Mouse (Mus musculus) left cerebral cortex, adult 18-20 months (tissue): Measurements from ENCODE around the gene Gpr132. TPM values are rescaled to one million over a fixed set of nuclear protein-coding genes. Genes with fewer than 3 reads are reported as not detected.
"Not testable (repeated sequence)": the region's sequence is repeated elsewhere in the genome, so short reads cannot be mapped to it uniquely, and the experiment has no call there.

ENCODE experiments used
- DNase-seq, 2 experiments: peaks; one replicate each; pipeline ENCODE4 v3.0.0; 2021 to 2022; ENCODE audit warnings: low spot score in 2 of 2, mixed read lengths in 1 of 2
- total RNA-seq, 2 experiments: library from RNA; stranded (reverse); gene quantifications; 2 replicates each; pipeline ENCODE4 v1.2.3; 2021

Gene Gpr132
- total RNA-seq, 2 experiments from 2014 or later = 0.14 TPM; not detected in 1

- DNase-seq = no peak
Measured at GRCm38 (mm10) chr12:112821974-112822373, 46.1 kb downstream of the Gpr132 start.

GRCm38 (mm10) chr12:112821216-112821615 lies 46.8 kb downstream of the Gpr132 start:
- no peak for DNase-seq

GRCm38 (mm10) chr12:112820401-112820999 lies 47.5 kb downstream of the Gpr132 start:
- no peak for DNase-seq

- no peak for DNase-seq
Measured at GRCm38 (mm10) chr12:112819057-112819662, 48.9 kb downstream of the Gpr132 start.

- DNase-seq = not testable (repeated sequence)
Measured at GRCm38 (mm10) chr12:112816866-112817265, 51.2 kb downstream of the Gpr132 start.

- DNase-seq = peak; percentile 63
Measured at GRCm38 (mm10) chr12:112816294-112816693, 51.7 kb downstream of the Gpr132 start.

- DNase-seq = no peak
Measured at GRCm38 (mm10) chr12:112814682-112815470, 53.2 kb downstream of the Gpr132 start.

- DNase-seq = no peak
Measured at GRCm38 (mm10) chr12:112813370-112813769, 54.7 kb downstream of the Gpr132 start.

GRCm38 (mm10) chr12:112810092-112810885 lies 57.7 kb downstream of the Gpr132 start:
- DNase-seq = no peak

- no peak for DNase-seq
Measured at GRCm38 (mm10) chr12:112809641-112810040, 58.4 kb downstream of the Gpr132 start.

- peak; percentile 91 to 95 for DNase-seq
Measured at GRCm38 (mm10) chr12:112808587-112809364, 59.3 kb downstream of the Gpr132 start, which contains the start of gene Clba1. Gene Clba1 (plus strand): TSS chr12:112808937.

GRCm38 (mm10) chr12:112808212-112808586 lies 59.8 kb downstream of the Gpr132 start:
- no peak for DNase-seq

- no peak for DNase-seq
Measured at GRCm38 (mm10) chr12:112807796-112808195, 60.2 kb downstream of the Gpr132 start.

- DNase-seq = no peak
Measured at GRCm38 (mm10) chr12:112806044-112806443, 62.0 kb downstream of the Gpr132 start.

GRCm38 (mm10) chr12:112804046-112804445 lies 64.0 kb downstream of the Gpr132 start:
- DNase-seq = no peak

GRCm38 (mm10) chr12:112802917-112803316 lies 65.1 kb downstream of the Gpr132 start:
- DNase-seq = no peak

- no peak for DNase-seq
Measured at GRCm38 (mm10) chr12:112801864-112802846, 65.9 kb downstream of the Gpr132 start, which contains the start of gene Ahnak2. Gene Ahnak2 (minus strand): TSS chr12:112802657.
